Mouse (Mus musculus): ENCODE measurements around the gene Sap30l.
A peak's percentile ranks its signal among the peaks of the same experiment; 100 is the strongest.
"Not testable (repeated sequence)": the region's sequence is repeated elsewhere in the genome, so short reads cannot be mapped to it uniquely, and the experiment has no call there.

Sap30l gene

GRCm38 (mm10) chr11:57799456-57799855 is 2.0 kb upstream of the Sap30l start:
- no peak for DNase-seq (ENCODE audit: low spot score in 2 of 2)

GRCm38 (mm10) chr11:57800266-57800951 is 1.0 kb upstream of the Sap30l start:
- no peak for DNase-seq (ENCODE audit: low spot score in 2 of 2)

- DNase-seq (ENCODE audit: low spot score in 2 of 2): peak in 1 of 2 experiments; percentile 63
These were observed 501 bp downstream of the Sap30l start for GRCm38 (mm10) chr11:57801766-57802510.

GRCm38 (mm10) chr11:57802511-57802870 is 1.1 kb downstream of the Sap30l start:
- DNase-seq (ENCODE audit: low spot score in 2 of 2): no peak

- DNase-seq (ENCODE audit: low spot score in 2 of 2): no peak
These were observed 3.6 kb downstream of the Sap30l start for GRCm38 (mm10) chr11:57805047-57805446.

- DNase-seq (ENCODE audit: low spot score in 2 of 2): no peak
These were observed 7.7 kb downstream of the Sap30l start for GRCm38 (mm10) chr11:57809017-57809731.

- no peak for DNase-seq (ENCODE audit: low spot score in 2 of 2)
These were observed 8.3 kb downstream of the Sap30l start for GRCm38 (mm10) chr11:57809732-57810098.

GRCm38 (mm10) chr11:57811006-57811405 is 9.6 kb downstream of the Sap30l start:
- no peak for DNase-seq (ENCODE audit: low spot score in 2 of 2)

GRCm38 (mm10) chr11:57812212-57812611 is 10.8 kb downstream of the Sap30l start:
- no peak for DNase-seq (ENCODE audit: low spot score in 2 of 2)

GRCm38 (mm10) chr11:57813641-57814040 is 12.2 kb downstream of the Sap30l start:
- no peak for DNase-seq (ENCODE audit: low spot score in 2 of 2)

- DNase-seq (ENCODE audit: low spot score in 2 of 2): no peak
These were observed 16.8 kb downstream of the Sap30l start for GRCm38 (mm10) chr11:57818189-57818588.

- DNase-seq (ENCODE audit: low spot score in 2 of 2): peak; percentile 79 to 87
These were observed 18.7 kb downstream of the Sap30l start for GRCm38 (mm10) chr11:57819999-57820581.

- not testable (repeated sequence) for DNase-seq (ENCODE audit: low spot score in 2 of 2)
These were observed 21.7 kb downstream of the Sap30l start for GRCm38 (mm10) chr11:57823159-57823558.

GRCm38 (mm10) chr11:57823714-57824113 is 22.3 kb downstream of the Sap30l start:
- no peak for DNase-seq (ENCODE audit: low spot score in 2 of 2)

- not testable (repeated sequence) for DNase-seq (ENCODE audit: low spot score in 2 of 2)
These were observed 23.8 kb downstream of the Sap30l start for GRCm38 (mm10) chr11:57825234-57825633.

- no peak for DNase-seq (ENCODE audit: low spot score in 2 of 2)
These were observed 25.8 kb downstream of the Sap30l start for GRCm38 (mm10) chr11:57827048-57827914.

- DNase-seq (ENCODE audit: low spot score in 2 of 2): no peak
These were observed 26.6 kb downstream of the Sap30l start for GRCm38 (mm10) chr11:57827915-57828545.

GRCm38 (mm10) chr11:57828955-57829870 is 27.8 kb downstream of the Sap30l start:
- no peak for DNase-seq (ENCODE audit: low spot score in 2 of 2)

GRCm38 (mm10) chr11:57829871-57830775 is 28.7 kb downstream of the Sap30l start:
- DNase-seq (ENCODE audit: low spot score in 2 of 2): no peak
